ENCODE assay signal across 25 mouse cellular contexts in the genomic region with DNA sequence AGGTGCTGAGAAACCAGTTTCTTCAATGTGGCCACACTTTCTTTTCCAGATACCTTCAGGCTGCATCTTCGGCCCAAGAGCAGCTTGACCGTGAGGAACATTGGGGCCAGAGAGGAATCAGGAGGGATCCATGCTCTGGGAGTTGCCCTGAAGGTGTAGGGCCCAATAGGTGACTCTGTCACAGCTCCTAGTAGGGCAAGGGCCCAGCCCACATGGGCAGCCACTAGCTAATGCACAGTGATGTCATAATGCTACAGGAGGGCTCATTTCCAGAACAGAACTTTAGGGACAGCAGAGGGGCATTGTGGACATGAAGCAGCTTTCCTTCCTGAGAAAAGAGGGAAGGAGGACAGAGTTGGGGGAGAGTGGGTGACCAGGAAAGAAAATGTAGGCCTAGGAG. TPM values are rescaled to one million over a fixed set of nuclear protein-coding genes. Genes with fewer than 3 reads are reported as not detected.
"Had no signal": no experiment of that assay in that cellular context is flagged by ENCODE, and none has a peak within 500 bp of the region (broad histone marks: within the 10 kb centered on the region; RNA-seq: fewer than 3 reads in every experiment).

A gene (minus strand): TSS at position 232 of the 400 bp plus-strand sequence.

- H3K4me1 ChIP-seq: neural tube, embryonic 12.5 days; stomach, embryonic 15.5 days had no signal

- H3K9ac ChIP-seq: neural tube, embryonic 12.5 days; neural tube, embryonic 13.5 days; neural tube, embryonic 15.5 days; stomach, embryonic 15.5 days had no signal

- H3K27ac ChIP-seq: neural tube, embryonic 12.5 days; neural tube, embryonic 13.5 days; neural tube, embryonic 15.5 days; stomach, embryonic 15.5 days; stomach, postnatal 0 days had no signal

- H3K9me3 ChIP-seq: neural tube, embryonic 12.5 days; neural tube, embryonic 13.5 days; neural tube, embryonic 15.5 days; stomach, embryonic 15.5 days had no signal

- H3K36me3 ChIP-seq: neural tube, embryonic 12.5 days; neural tube, embryonic 13.5 days; neural tube, embryonic 15.5 days; stomach, embryonic 15.5 days had no signal

- DNase-seq: retina, postnatal 1 day; right cerebral cortex, adult 18-20 months; right cerebral cortex, postnatal 14 days; right cerebral cortex, postnatal 25 days; right cerebral cortex, postnatal 4 days; spleen, adult 18-20 months; thymus, adult 18-20 months; thymus, adult 2 months; thymus, postnatal 14 days; thymus, postnatal 25 days; thymus, postnatal 36 days; thymus, postnatal 4 days had no signal

- H3K27me3 ChIP-seq: stomach, embryonic 15.5 days had no signal

- H3K4me2 ChIP-seq: neural tube, embryonic 12.5 days; neural tube, embryonic 13.5 days; neural tube, embryonic 15.5 days; stomach, embryonic 15.5 days had no signal

- H3K4me3 ChIP-seq: neural tube, embryonic 12.5 days; neural tube, embryonic 13.5 days; neural tube, embryonic 15.5 days; stomach, embryonic 15.5 days had no signal

RNA-seq across cellular contexts. Expression of the gene that starts here (rescaled TPM):
- polyA plus RNA-seq: neural tube, embryonic 11.5 days; neural tube, embryonic 12.5 days; neural tube, embryonic 13.5 days; neural tube, embryonic 14.5 days; neural tube, embryonic 15.5 days; small intestine, adult 2 months; spleen, adult 2 months; stomach, embryonic 14.5 days; stomach, embryonic 15.5 days; stomach, embryonic 16.5 days; stomach, postnatal 0 days; thymus, postnatal 0 days; urinary bladder, adult 2 months had no signal
